23 mouse cellular contexts compared by ENCODE assay signal in genomic region chr2:152500863-152501229, GRCm38 (mm10). TPM values are rescaled to one million over a fixed set of nuclear protein-coding genes. Genes with fewer than 3 reads are reported as not detected.
DNase-seq lines count a peak whose midpoint lies in the region; ATAC-seq and TF ChIP-seq lines count a peak whose summit lies in the region.
"Had no signal": no experiment of that assay in that cellular context is flagged by ENCODE, and none has a peak within 500 bp of the region (broad histone marks: within the 10 kb centered on the region; RNA-seq: fewer than 3 reads in every experiment).

No protein-coding gene starts in this region.

- no peak overlapping the region for H3K27ac ChIP-seq in forebrain, postnatal 0 days (ENCODE audit: low read depth, low read length)
- H3K27ac ChIP-seq in forebrain, embryonic 10.5 days: no peak overlapping the region
- no peak overlapping the region for H3K27ac ChIP-seq in liver, embryonic 14.5 days
- H3K27ac ChIP-seq: embryonic facial prominence, embryonic 15.5 days; forebrain, embryonic 15.5 days; hindbrain, embryonic 12.5 days; midbrain, embryonic 15.5 days had no signal

- ATAC-seq in forebrain, postnatal 0 days: no peak
- no peak for ATAC-seq in liver, embryonic 14.5 days (ENCODE audit: insufficient read depth)
- ATAC-seq in megakaryocyte-erythroid progenitor cell, adult 5-6 weeks (replicated peaks; ENCODE audit: low FRiP score, low TSS enrichment, poor library complexity, severe bottlenecking): peak; percentile 69
- ATAC-seq in cerebellum, adult (ENCODE audit: insufficient number of reproducible peaks, low FRiP score, low TSS enrichment): no peak
- ATAC-seq: forebrain, embryonic 15.5 days; midbrain, embryonic 15.5 days had no signal

- H3K4me1 ChIP-seq in forebrain, postnatal 0 days (ENCODE audit: insufficient read depth): no peaks in the 10 kb centered on the region
- no peaks in the 10 kb centered on the region for H3K4me1 ChIP-seq in forebrain, embryonic 10.5 days
- no peaks in the 10 kb centered on the region for H3K4me1 ChIP-seq in liver, embryonic 14.5 days (replicated peaks; ENCODE audit: control insufficient read depth in 2 of 2, insufficient read depth in 2 of 2, low read length in 1 of 2)
- H3K4me1 ChIP-seq: embryonic facial prominence, embryonic 15.5 days; forebrain, embryonic 15.5 days; hindbrain, embryonic 12.5 days; midbrain, embryonic 15.5 days had no signal

- DNase-seq in forebrain, postnatal 0 days: no peak
- no peak for DNase-seq in forebrain, embryonic 10.5 days (ENCODE audit: extremely low spot score, low spot score)
- no peak for DNase-seq in liver, embryonic 14.5 days (ENCODE audit: low read depth in 3 of 3, low spot score in 3 of 3)
- no peak for DNase-seq in liver
- DNase-seq in MEL-GATA-1-ER (ENCODE audit: extremely low read depth, low read depth): peak; percentile 26
- DNase-seq in heart, adult 8-10 months (ENCODE audit: low spot score): no peak
- DNase-seq: adrenal gland, postnatal 36 days; B cell, adult 2 months; gastrocnemius, postnatal 14 days; kidney, adult 8-10 months; lung, postnatal 4 days; thymus, postnatal 14 days had no signal

- H3K4me3 ChIP-seq in forebrain, postnatal 0 days (ENCODE audit: low read depth, low read length): no peak overlapping the region
- H3K4me3 ChIP-seq in forebrain, embryonic 10.5 days: no peak overlapping the region
- H3K4me3 ChIP-seq in liver, embryonic 14.5 days (ENCODE audit: insufficient read depth in 1 of 2, low read depth in 2 of 2, low read length in 2 of 2): no peak overlapping the region
- H3K4me3 ChIP-seq: embryonic facial prominence, embryonic 15.5 days; forebrain, embryonic 15.5 days; hindbrain, embryonic 12.5 days; midbrain, embryonic 15.5 days had no signal

- no peaks in the 10 kb centered on the region for H3K27me3 ChIP-seq in forebrain, postnatal 0 days (ENCODE audit: insufficient read depth, low read length)
- no peaks in the 10 kb centered on the region for H3K27me3 ChIP-seq in forebrain, embryonic 10.5 days (ENCODE audit: poor library complexity, severe bottlenecking)
- no peaks in the 10 kb centered on the region for H3K27me3 ChIP-seq in liver, embryonic 14.5 days (ENCODE audit: control insufficient read depth, insufficient read depth, low read length)
- H3K27me3 ChIP-seq: embryonic facial prominence, embryonic 15.5 days; forebrain, embryonic 15.5 days; hindbrain, embryonic 12.5 days; midbrain, embryonic 15.5 days had no signal

- 83% methylated on average over 6 of the region's 6 CpGs for WGBS in forebrain, postnatal 0 days
- WGBS in forebrain, embryonic 10.5 days: 77% methylated on average over 6 of the region's 6 CpGs
- WGBS in liver, embryonic 14.5 days (ENCODE audit: insufficient replicate concordance): 61% methylated on average over 6 of the region's 6 CpGs

- H3K9ac ChIP-seq in forebrain, postnatal 0 days: no peak overlapping the region
- H3K9ac ChIP-seq in liver, embryonic 14.5 days (replicated peaks): no peak overlapping the region
- H3K9ac ChIP-seq: embryonic facial prominence, embryonic 15.5 days; forebrain, embryonic 15.5 days; hindbrain, embryonic 12.5 days; midbrain, embryonic 15.5 days had no signal

- no peak for TF ChIP-seq EP300 in liver, embryonic 14.5 days (IDR thresholded peaks at IDR 0.05; ENCODE audit: low read depth)

- no peaks in the 10 kb centered on the region for H3K9me3 ChIP-seq in forebrain, postnatal 0 days (ENCODE audit: low read length)
- H3K9me3 ChIP-seq in forebrain, embryonic 10.5 days: no peaks in the 10 kb centered on the region
- no peaks in the 10 kb centered on the region for H3K9me3 ChIP-seq in liver, embryonic 14.5 days (ENCODE audit: control insufficient read depth, low read length)
- H3K9me3 ChIP-seq: embryonic facial prominence, embryonic 15.5 days; forebrain, embryonic 15.5 days; hindbrain, embryonic 12.5 days; midbrain, embryonic 15.5 days had no signal

- no peaks in the 10 kb centered on the region for H3K36me3 ChIP-seq in forebrain, postnatal 0 days (ENCODE audit: insufficient read depth)
- no peaks in the 10 kb centered on the region for H3K36me3 ChIP-seq in forebrain, embryonic 10.5 days (replicated peaks)
- no peaks in the 10 kb centered on the region for H3K36me3 ChIP-seq in liver, embryonic 14.5 days (replicated peaks; ENCODE audit: control insufficient read depth, insufficient read depth, low read depth)
- H3K36me3 ChIP-seq: embryonic facial prominence, embryonic 15.5 days; forebrain, embryonic 15.5 days; hindbrain, embryonic 12.5 days; midbrain, embryonic 15.5 days had no signal

- TF ChIP-seq CTCF in forebrain, postnatal 0 days (IDR thresholded peaks at IDR 0.05; ENCODE audit: low read depth): peak; percentile 27
- peak; percentile 28; the same call in 1 of the 2 replicates for TF ChIP-seq CTCF in liver, embryonic 14.5 days (IDR thresholded peaks at IDR 0.05; ENCODE audit: low read depth)

- H3K4me2 ChIP-seq in forebrain, postnatal 0 days (ENCODE audit: low read depth): no peak overlapping the region
- no peak overlapping the region for H3K4me2 ChIP-seq in liver, embryonic 14.5 days (ENCODE audit: low read depth)
- H3K4me2 ChIP-seq: embryonic facial prominence, embryonic 15.5 days; forebrain, embryonic 15.5 days; hindbrain, embryonic 12.5 days; liver, embryonic 11.5 days; midbrain, embryonic 15.5 days had no signal

RNA-seq across cellular contexts. Expression of gene Defb26, which starts 10.6 kb away (rescaled TPM):
- not detected in 2 replicates for total RNA-seq in forebrain, postnatal 0 days (2014; rRNA removed)
- polyA plus RNA-seq in forebrain, postnatal 0 days (2015; fragmentation: Nextera tagmentation; extraction: Ambion mirVana): not detected in 2 replicates
- not detected in 2 replicates for polyA plus RNA-seq in forebrain, embryonic 10.5 days (2016; fragmentation: Nextera tagmentation; extraction: Ambion mirVana)
- polyA plus RNA-seq in liver, embryonic 14.5 days (2012; rRNA removed): not detected in 2 replicates
- not detected in 2 replicates for polyA plus RNA-seq in liver, embryonic 14.5 days (2014; fragmentation: Nextera tagmentation; extraction: Ambion mirVana)
- total RNA-seq in megakaryocyte-erythroid progenitor cell, adult 5-6 weeks (2014; fragmentation: Nextera tagmentation): not detected in 2 replicates
- not detected in 2 replicates for total RNA-seq in megakaryocyte-erythroid progenitor cell, adult 5-6 weeks (2017)
- not detected for total RNA-seq in heart, adult 8-10 months (2022)
- total RNA-seq: adrenal gland, postnatal 36 days; gastrocnemius, postnatal 14 days; layer of hippocampus, adult 8-10 months; left cerebral cortex, postnatal 25 days had no signal
- polyA plus RNA-seq: embryonic facial prominence, embryonic 15.5 days; forebrain, embryonic 15.5 days; heart, embryonic 14.5 days; hindbrain, embryonic 12.5 days; liver, embryonic 11.5 days; midbrain, embryonic 15.5 days; neural tube, embryonic 11.5 days had no signal

RNA-seq across cellular contexts. Expression of gene Defb22, which starts 10.9 kb away (rescaled TPM):
- not detected in 2 replicates for total RNA-seq in forebrain, postnatal 0 days (2014; rRNA removed)
- polyA plus RNA-seq in forebrain, postnatal 0 days (2015; fragmentation: Nextera tagmentation; extraction: Ambion mirVana): not detected in 2 replicates
- not detected in 2 replicates for polyA plus RNA-seq in forebrain, embryonic 10.5 days (2016; fragmentation: Nextera tagmentation; extraction: Ambion mirVana)
- not detected in 2 replicates for polyA plus RNA-seq in liver, embryonic 14.5 days (2012; rRNA removed)
- polyA plus RNA-seq in liver, embryonic 14.5 days (2014; fragmentation: Nextera tagmentation; extraction: Ambion mirVana): not detected in 2 replicates
- not detected in 2 replicates for total RNA-seq in megakaryocyte-erythroid progenitor cell, adult 5-6 weeks (2014; fragmentation: Nextera tagmentation)
- total RNA-seq in megakaryocyte-erythroid progenitor cell, adult 5-6 weeks (2017): not detected in 2 replicates
- not detected for total RNA-seq in heart, adult 8-10 months (2022)
- total RNA-seq: adrenal gland, postnatal 36 days; gastrocnemius, postnatal 14 days; layer of hippocampus, adult 8-10 months; left cerebral cortex, postnatal 25 days had no signal
- polyA plus RNA-seq: embryonic facial prominence, embryonic 15.5 days; forebrain, embryonic 15.5 days; heart, embryonic 14.5 days; hindbrain, embryonic 12.5 days; liver, embryonic 11.5 days; midbrain, embryonic 15.5 days; neural tube, embryonic 11.5 days had no signal

RNA-seq across cellular contexts. Expression of gene Defb28, which starts 17.2 kb away (rescaled TPM):
- total RNA-seq in forebrain, postnatal 0 days (2014; rRNA removed): not detected in 2 replicates
- polyA plus RNA-seq in forebrain, postnatal 0 days (2015; fragmentation: Nextera tagmentation; extraction: Ambion mirVana): not detected in 2 replicates
- polyA plus RNA-seq in forebrain, embryonic 10.5 days (2016; fragmentation: Nextera tagmentation; extraction: Ambion mirVana): not detected in 2 replicates
- polyA plus RNA-seq in liver, embryonic 14.5 days (2012; rRNA removed): not detected in 2 replicates
- polyA plus RNA-seq in liver, embryonic 14.5 days (2014; fragmentation: Nextera tagmentation; extraction: Ambion mirVana): not detected in 2 replicates
- not detected in 2 replicates for total RNA-seq in megakaryocyte-erythroid progenitor cell, adult 5-6 weeks (2014; fragmentation: Nextera tagmentation)
- total RNA-seq in megakaryocyte-erythroid progenitor cell, adult 5-6 weeks (2017): not detected in 2 replicates
- total RNA-seq in heart, adult 8-10 months (2022): not detected
- total RNA-seq: adrenal gland, postnatal 36 days; gastrocnemius, postnatal 14 days; layer of hippocampus, adult 8-10 months; left cerebral cortex, postnatal 25 days had no signal
- polyA plus RNA-seq: embryonic facial prominence, embryonic 15.5 days; forebrain, embryonic 15.5 days; heart, embryonic 14.5 days; hindbrain, embryonic 12.5 days; liver, embryonic 11.5 days; midbrain, embryonic 15.5 days; neural tube, embryonic 11.5 days had no signal

RNA-seq across cellular contexts. Expression of gene Defb20, which starts 24.0 kb away (rescaled TPM):
- not detected in 2 replicates for total RNA-seq in forebrain, postnatal 0 days (2014; rRNA removed)
- not detected in 2 replicates for polyA plus RNA-seq in forebrain, postnatal 0 days (2015; fragmentation: Nextera tagmentation; extraction: Ambion mirVana)
- not detected in 2 replicates for polyA plus RNA-seq in forebrain, embryonic 10.5 days (2016; fragmentation: Nextera tagmentation; extraction: Ambion mirVana)
- not detected in 2 replicates for polyA plus RNA-seq in liver, embryonic 14.5 days (2012; rRNA removed)
- polyA plus RNA-seq in liver, embryonic 14.5 days (2014; fragmentation: Nextera tagmentation; extraction: Ambion mirVana): not detected in 2 replicates
- not detected in 2 replicates for total RNA-seq in megakaryocyte-erythroid progenitor cell, adult 5-6 weeks (2014; fragmentation: Nextera tagmentation)
- not detected in 2 replicates for total RNA-seq in megakaryocyte-erythroid progenitor cell, adult 5-6 weeks (2017)
- not detected for total RNA-seq in heart, adult 8-10 months (2022)
- total RNA-seq: adrenal gland, postnatal 36 days; gastrocnemius, postnatal 14 days; left cerebral cortex, postnatal 25 days had no signal
- polyA plus RNA-seq: embryonic facial prominence, embryonic 15.5 days; forebrain, embryonic 15.5 days; heart, embryonic 14.5 days; hindbrain, embryonic 12.5 days; liver, embryonic 11.5 days; midbrain, embryonic 15.5 days; neural tube, embryonic 11.5 days had no signal

RNA-seq across cellular contexts. Expression of gene Defb23, which starts 36.4 kb away (rescaled TPM):
- total RNA-seq in forebrain, postnatal 0 days (2014; rRNA removed): not detected in 2 replicates
- polyA plus RNA-seq in forebrain, postnatal 0 days (2015; fragmentation: Nextera tagmentation; extraction: Ambion mirVana): not detected in 2 replicates
- not detected in 2 replicates for polyA plus RNA-seq in forebrain, embryonic 10.5 days (2016; fragmentation: Nextera tagmentation; extraction: Ambion mirVana)
- polyA plus RNA-seq in liver, embryonic 14.5 days (2012; rRNA removed): not detected in 2 replicates
- polyA plus RNA-seq in liver, embryonic 14.5 days (2014; fragmentation: Nextera tagmentation; extraction: Ambion mirVana): not detected in 2 replicates
- total RNA-seq in megakaryocyte-erythroid progenitor cell, adult 5-6 weeks (2014; fragmentation: Nextera tagmentation): not detected in 2 replicates
- total RNA-seq in megakaryocyte-erythroid progenitor cell, adult 5-6 weeks (2017): not detected in 2 replicates
- not detected for total RNA-seq in heart, adult 8-10 months (2022)
- total RNA-seq: adrenal gland, postnatal 36 days; gastrocnemius, postnatal 14 days; layer of hippocampus, adult 8-10 months; left cerebral cortex, postnatal 25 days had no signal
- polyA plus RNA-seq: embryonic facial prominence, embryonic 15.5 days; forebrain, embryonic 15.5 days; heart, embryonic 14.5 days; hindbrain, embryonic 12.5 days; liver, embryonic 11.5 days; midbrain, embryonic 15.5 days; neural tube, embryonic 11.5 days had no signal
